Mouse (Mus musculus): ENCODE measurements around the gene Abcd2.

Gene Abcd2

DNA sequence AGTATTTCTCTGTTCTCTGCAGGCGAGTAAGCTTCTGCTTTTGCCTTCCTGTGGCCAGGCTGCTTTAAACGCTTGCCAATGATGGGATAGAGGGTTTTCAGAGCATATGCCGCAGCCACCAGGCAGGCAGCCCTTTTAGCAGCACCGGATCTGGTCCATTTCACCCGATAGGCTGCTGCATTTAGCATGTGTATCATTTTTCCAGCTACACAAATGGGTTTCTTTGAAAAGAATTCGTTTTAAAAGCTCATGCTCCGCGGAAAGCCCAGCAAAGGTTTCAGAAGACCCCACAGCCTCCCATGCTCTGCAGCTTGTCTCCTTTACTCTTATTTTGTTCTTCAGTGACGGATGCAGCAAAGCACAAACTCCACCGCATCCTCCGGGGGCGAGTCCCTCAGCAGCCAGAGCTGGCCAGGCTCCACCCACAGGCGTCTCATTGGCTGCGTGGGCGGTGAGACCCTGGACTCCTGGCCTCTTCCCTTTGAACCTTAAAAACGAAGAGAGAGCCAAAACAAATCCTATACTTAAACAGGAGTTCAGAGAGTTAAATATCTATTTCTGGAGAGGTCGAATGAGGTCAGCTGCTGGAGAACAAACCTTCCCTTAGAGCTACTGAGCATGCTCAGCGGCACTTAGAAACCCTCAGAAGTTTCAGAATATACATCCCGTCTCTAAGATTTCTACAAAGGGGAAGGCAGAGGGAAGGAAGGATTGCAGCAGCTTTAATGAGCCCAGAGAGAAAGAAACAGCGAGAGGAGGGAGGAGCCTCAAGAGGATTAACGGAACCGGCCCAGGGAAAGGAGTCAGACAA, at the start of gene Abcd2:
TSS of gene Abcd2 (minus strand) at position 388 of the 811 bp plus-strand sequence.
- peak; percentile 83 for DNase-seq

- no peak for DNase-seq
Observed at GRCm38 (mm10) chr15:91240683-91241335, 49.2 kb upstream of the Abcd2 start.

- DNase-seq = no peak
Observed at GRCm38 (mm10) chr15:91237294-91237693, 45.7 kb upstream of the Abcd2 start.

- DNase-seq = no peak
Observed at GRCm38 (mm10) chr15:91206518-91206917, 14.9 kb upstream of the Abcd2 start.

GRCm38 (mm10) chr15:91203521-91203920, 11.9 kb upstream of the Abcd2 start:
- DNase-seq = no peak

GRCm38 (mm10) chr15:91202486-91202885, 10.9 kb upstream of the Abcd2 start:
- DNase-seq = no peak

DNA sequence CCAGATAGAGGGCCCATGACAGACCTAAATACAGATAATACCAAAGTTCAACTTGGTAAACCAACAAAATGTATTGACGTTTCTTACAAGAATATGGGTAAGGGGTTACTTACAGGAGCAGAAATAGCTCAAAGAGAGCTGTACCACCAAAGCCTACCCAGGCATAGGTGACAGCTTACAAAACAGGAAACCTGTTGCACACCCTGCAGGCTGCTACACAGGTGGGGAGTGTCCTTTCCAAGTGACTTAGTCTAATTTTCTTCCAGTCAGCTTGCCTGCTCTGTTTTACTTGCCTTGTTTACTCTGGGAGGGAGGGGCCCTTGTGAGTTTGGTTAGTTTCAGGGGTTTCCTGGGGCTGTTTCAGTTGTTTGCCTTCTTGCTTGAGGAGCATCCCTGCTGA, 9.2 kb upstream of the Abcd2 start:
- DNase-seq = no peak

DNA sequence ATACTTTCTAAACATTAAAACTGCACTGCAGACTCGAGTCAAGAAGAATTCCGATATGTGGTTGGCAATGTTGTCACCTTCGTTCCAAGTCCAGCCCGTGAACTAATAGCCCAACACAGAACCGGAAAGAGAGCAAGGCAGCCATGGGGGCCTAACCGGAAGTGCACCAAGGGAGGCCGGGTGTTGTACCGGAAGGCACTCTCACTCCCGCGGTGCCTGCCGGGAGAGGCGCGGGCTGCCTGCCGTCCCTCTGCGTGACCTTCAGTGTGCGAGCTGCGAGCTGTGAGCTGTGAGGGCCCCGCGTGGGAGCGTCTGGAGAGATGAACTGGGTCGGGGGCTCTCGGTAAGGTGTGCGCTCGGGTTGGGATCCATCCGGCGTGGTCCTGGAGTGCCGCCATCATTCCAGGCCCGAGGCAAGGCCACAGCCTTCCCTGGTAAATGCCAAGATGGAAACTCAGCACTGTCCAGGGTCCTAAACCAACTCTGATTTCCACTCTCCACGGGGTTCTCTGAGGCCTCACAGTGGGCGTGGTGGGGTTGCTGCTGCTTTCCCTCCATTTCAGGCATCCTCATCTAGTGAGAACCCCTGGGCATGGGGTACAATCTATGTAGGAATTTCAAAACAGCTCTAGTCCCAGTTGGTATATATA, 7.8 kb upstream of the Abcd2 start, which contains the start of gene CN725425:
TSS of gene CN725425 (plus strand) at position 239 of the 650 bp plus-strand sequence.
- DNase-seq = no peak

- DNase-seq = no peak
Observed at GRCm38 (mm10) chr15:91192223-91192598, 612 bp upstream of the Abcd2 start.

DNA sequence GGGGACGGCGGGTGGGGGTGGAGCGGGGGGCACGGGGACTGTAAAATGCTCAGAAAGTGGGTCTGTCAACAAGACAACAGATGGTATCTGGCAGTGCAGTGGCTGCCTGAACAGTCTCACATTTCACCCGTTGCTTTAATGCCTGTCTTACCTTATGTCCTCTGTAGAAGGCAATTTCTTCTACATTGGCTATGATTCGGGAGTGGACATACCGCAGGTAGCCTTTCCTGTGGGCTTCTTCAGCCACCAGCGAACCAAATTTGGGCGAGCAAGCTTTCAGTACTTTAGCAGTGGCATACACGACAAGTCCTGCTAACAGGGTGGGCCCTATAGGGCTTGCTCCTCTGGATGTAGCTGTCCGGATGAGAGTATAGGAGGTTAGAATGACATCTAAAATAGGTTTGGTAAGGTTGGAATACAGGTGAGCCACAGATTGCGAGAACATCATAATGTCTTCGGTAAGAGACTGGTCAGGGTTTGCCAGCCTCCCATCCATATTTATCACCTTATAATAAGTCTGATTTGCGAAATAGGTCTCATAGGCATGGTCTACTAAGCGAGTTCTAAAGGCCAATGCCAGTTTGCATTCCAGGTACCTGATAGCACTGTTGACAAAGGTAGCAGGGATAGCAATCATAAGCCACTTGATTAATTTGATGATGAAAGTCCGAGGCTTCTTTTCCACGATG, 936 bp downstream of the Abcd2 start:
- DNase-seq = no peak

DNA sequence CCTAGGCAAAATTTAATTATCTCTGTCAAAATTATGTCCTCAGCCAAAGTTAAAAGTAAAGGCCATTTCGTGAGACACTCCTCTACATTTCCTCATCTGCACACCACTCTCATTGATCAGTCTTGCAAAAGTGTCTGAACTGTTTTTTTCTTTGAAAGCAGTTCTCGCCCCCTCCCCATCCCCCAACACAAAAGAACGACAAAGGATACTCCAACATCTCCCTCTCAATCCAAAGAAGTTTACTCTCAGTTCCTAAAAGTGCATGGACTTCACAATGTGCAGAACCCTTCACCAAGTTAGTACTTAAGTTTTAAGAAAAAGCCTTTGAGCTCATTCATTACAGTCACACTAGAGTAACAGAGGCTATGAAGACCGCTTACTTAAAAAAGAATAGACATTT, 1.6 kb downstream of the Abcd2 start:
- DNase-seq = no peak

- DNase-seq = no peak
Observed at GRCm38 (mm10) chr15:91186358-91186757, 5.2 kb downstream of the Abcd2 start.

- peak; percentile 64 for DNase-seq
Observed at GRCm38 (mm10) chr15:91179911-91180622, 11.5 kb downstream of the Abcd2 start.

- peak; percentile 51 for DNase-seq
Observed at GRCm38 (mm10) chr15:91178656-91179314, 12.8 kb downstream of the Abcd2 start.

DNA sequence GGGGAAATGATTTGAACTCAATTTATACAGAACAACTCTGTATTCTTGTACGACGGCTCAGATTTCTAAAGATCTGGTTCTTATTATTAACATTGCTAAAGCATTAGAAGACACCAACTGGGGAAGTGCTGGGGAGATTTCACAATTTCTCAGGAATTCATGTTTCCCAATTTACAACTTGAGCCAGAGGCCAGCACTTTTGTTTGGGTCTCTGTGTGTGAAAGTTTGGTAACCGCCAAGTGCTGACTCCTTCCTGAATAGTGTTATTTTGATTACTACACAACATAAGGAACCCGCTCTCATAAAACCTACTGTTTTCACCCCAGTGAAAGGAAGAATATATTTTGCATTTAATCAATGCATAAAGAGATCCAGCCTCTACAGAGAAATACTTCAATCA, 19.4 kb downstream of the Abcd2 start:
- DNase-seq = peak; percentile 75

GRCm38 (mm10) chr15:91171332-91171731, 20.3 kb downstream of the Abcd2 start:
- no peak for DNase-seq

DNA sequence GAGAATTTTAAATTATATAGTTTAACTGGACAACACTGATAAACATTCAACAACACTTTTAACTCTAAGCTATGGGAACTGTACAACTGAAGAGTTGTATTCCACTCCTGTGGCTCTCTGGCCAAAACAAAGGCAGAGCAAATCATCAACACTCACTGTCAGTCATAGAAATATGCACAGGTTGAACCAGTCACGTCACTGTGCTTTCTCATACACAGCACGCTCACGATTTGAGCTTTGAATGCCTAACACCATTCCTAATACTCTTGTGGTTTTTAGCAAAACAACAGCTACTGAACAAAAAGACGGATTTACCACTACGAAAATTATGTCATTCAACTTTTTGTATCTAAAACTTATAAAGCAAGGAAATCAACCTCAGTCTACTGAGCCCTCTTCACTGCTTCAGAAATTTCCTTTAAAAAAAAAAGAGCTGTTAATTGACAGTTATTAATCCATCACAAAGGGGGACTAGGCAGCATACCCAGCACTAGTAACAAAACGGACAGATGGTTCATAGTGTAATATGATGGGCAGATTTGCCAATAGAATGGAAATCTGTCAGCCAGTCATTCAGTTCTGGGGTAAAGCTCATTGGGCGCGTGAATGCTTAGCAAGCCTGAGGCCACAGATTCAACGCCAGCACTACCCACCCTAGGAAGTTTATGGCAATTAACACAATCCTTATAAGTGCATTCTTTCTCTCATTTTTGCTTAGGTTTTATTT, 20.8 kb downstream of the Abcd2 start:
- DNase-seq = no peak

DNA sequence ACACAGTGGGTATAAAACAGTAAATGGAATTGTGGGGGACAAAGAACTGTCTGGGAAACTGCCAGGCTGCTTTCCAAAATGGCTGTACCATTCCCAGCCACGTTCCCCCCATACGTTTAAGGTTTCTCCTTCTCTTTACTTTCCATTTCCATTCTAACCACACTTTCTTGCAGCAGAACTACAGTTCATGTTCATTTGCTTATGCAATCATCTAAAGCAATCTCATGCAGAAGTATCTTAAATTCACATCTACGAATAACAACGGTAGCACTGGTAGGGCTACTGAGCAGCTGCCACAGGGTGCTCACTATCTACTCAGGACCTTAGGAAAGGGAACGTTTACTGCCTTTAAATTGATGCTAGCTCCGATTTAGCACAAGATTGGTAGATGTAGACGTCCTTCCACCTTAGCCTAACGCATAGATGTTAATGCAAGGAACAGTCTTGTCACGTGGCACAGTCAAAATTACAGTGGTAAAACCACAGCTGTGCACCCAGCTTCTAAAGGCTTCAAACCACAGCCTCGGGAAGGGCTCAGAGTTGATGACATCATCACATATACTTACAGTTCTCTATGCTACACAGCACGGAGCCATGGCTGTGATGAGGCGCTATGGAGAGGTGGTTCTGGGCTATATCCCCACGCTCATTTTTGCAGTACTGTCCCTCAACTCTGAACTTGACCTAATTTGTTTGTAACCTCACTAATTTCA, 23.6 kb downstream of the Abcd2 start:
- peak; percentile 40 for DNase-seq

- peak; percentile 17 for DNase-seq
Observed at GRCm38 (mm10) chr15:91165021-91165420, 26.6 kb downstream of the Abcd2 start.

GRCm38 (mm10) chr15:91163454-91163853, 28.1 kb downstream of the Abcd2 start:
- no peak for DNase-seq

Data from lung, postnatal 36 days (tissue).